ENCODE assay signal across 11 mouse cellular contexts in the genomic region with DNA sequence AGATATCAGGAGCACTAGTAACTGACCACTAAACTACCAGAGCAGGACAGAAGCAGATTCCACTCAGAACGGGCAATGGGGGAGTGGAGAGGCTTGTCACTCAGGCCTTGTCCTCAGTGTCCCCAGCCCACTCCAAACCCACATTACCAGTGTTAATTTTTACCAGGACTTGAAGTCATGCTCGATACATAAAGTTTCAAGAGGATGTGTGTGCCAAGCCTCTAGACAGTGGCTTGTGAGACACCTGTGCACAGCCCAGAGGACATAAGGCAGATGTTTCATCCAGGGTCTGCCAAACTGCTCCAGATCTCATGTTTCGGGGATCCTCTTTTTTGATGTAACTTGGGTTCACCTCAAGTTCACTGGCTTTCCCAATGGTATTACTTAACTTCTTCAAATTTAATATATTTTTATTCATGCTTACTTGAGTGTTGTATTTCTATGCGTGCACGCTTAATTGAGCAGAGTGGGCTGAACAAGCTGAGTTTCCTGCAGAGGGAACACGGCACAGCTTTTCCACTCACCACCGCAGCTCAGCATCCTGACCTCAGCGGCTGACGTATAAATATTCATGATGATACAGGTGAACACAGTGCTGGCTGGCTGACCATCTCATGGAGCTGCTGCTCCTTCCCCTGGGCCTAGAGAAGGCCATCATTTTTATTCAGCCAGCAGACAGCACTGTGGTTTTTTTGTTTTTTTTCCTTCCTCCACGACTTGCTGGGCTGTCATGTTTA.
DNase-seq lines count a peak whose midpoint lies in the region; ATAC-seq lines count a peak whose summit lies in the region.
"Had no signal": no experiment of that assay in that cellular context is flagged by ENCODE, and none has a peak within 500 bp of the region (broad histone marks: within the 10 kb centered on the region; RNA-seq: fewer than 3 reads in every experiment).

No protein-coding gene starts in this region.

- no peak for ATAC-seq in heart, embryonic 11.5 days (replicated peaks; ENCODE audit: insufficient number of reproducible peaks, low FRiP score, low TSS enrichment)
- no peak for ATAC-seq in heart, embryonic 16.5 days (replicated peaks; ENCODE audit: extremely low read depth, insufficient read depth, low FRiP score)
- no peak for ATAC-seq in megakaryocyte progenitor cell, adult 5-6 weeks (replicated peaks; ENCODE audit: poor library complexity)

- no peaks in the 10 kb centered on the region for H3K36me3 ChIP-seq in heart, embryonic 11.5 days (ENCODE audit: control insufficient read depth, insufficient read depth, low read length)
- H3K36me3 ChIP-seq in heart, embryonic 16.5 days (ENCODE audit: control insufficient read depth, insufficient read depth) = no peaks in the 10 kb centered on the region
- peaks cover 8% of the 10 kb centered on the region for H3K36me3 ChIP-seq in midbrain, embryonic 10.5 days

- no peak for DNase-seq in heart, adult 8-10 months (ENCODE audit: low spot score)
- DNase-seq in brain, adult 2 months (ENCODE audit: low read depth, low spot score) = peak; percentile 34
- no peak for DNase-seq in midbrain, embryonic 10.5 days (ENCODE audit: low spot score)
- no peak for DNase-seq in spleen, adult 12 weeks (ENCODE audit: low spot score)
- DNase-seq in layer of hippocampus, postnatal 36 days = no peak
- DNase-seq: kidney, postnatal 10 days; lung, postnatal 14 days; thymus, adult 2 months had no signal

- H3K4me3 ChIP-seq in heart, embryonic 11.5 days (ENCODE audit: low read depth, low read length) = no peak overlapping the region
- no peak overlapping the region for H3K4me3 ChIP-seq in heart, embryonic 16.5 days (ENCODE audit: low read length)
- peak overlapping the region; percentile 21; the same call in 1 of the 2 replicates for H3K4me3 ChIP-seq in midbrain, embryonic 10.5 days

- no peaks in the 10 kb centered on the region; the same call in 1 of the 2 replicates for H3K9me3 ChIP-seq in heart, embryonic 11.5 days (replicated peaks; ENCODE audit: control insufficient read depth, low read length)
- H3K9me3 ChIP-seq in heart, embryonic 16.5 days (replicated peaks; ENCODE audit: control insufficient read depth, low read length) = no peaks in the 10 kb centered on the region
- H3K9me3 ChIP-seq in midbrain, embryonic 10.5 days (replicated peaks) = no peaks in the 10 kb centered on the region

- H3K27ac ChIP-seq in heart, embryonic 11.5 days (ENCODE audit: low read depth, low read length) = peak overlapping the region; percentile 85
- peak overlapping the region; percentile 95 for H3K27ac ChIP-seq in heart, embryonic 16.5 days (ENCODE audit: low read length)
- H3K27ac ChIP-seq in midbrain, embryonic 10.5 days (replicated peaks) = peak overlapping the region; percentile 79

- peaks cover 31% of the 10 kb centered on the region for H3K4me1 ChIP-seq in heart, embryonic 11.5 days (ENCODE audit: control insufficient read depth, insufficient read depth, low read length)
- peaks cover 26% of the 10 kb centered on the region for H3K4me1 ChIP-seq in heart, embryonic 16.5 days (ENCODE audit: control insufficient read depth, insufficient read depth, low read length)
- H3K4me1 ChIP-seq in midbrain, embryonic 10.5 days = peaks cover 42% of the 10 kb centered on the region

- 47% methylated on average over 10 of the region's 10 CpGs for WGBS in heart, embryonic 11.5 days (ENCODE audit: insufficient replicate concordance)
- 34% methylated on average over 10 of the region's 10 CpGs for WGBS in heart, embryonic 16.5 days
- WGBS in midbrain, embryonic 10.5 days = 32% methylated on average over 10 of the region's 10 CpGs

- H3K9ac ChIP-seq in heart, embryonic 11.5 days (ENCODE audit: low read depth, low read length) = no peak overlapping the region; the same call in 1 of the 2 replicates
- 0 out of 2 replicates have a peak overlapping the region, but pooled peaks have one; percentile 10 for H3K9ac ChIP-seq in heart, embryonic 16.5 days (ENCODE audit: low read length)

- H3K27me3 ChIP-seq in heart, embryonic 11.5 days (ENCODE audit: control insufficient read depth, insufficient read depth, low read length) = no peaks in the 10 kb centered on the region
- no peaks in the 10 kb centered on the region for H3K27me3 ChIP-seq in heart, embryonic 16.5 days (ENCODE audit: control insufficient read depth, insufficient read depth, low read length)
- H3K27me3 ChIP-seq in midbrain, embryonic 10.5 days (ENCODE audit: low read depth, poor library complexity, severe bottlenecking) = no peaks in the 10 kb centered on the region; the same call in 1 of the 2 replicates

- peak overlapping the region; percentile 12 for H3K4me2 ChIP-seq in heart, embryonic 11.5 days
- peak overlapping the region; percentile 11; the same call in 1 of the 2 replicates for H3K4me2 ChIP-seq in heart, embryonic 16.5 days (ENCODE audit: low read depth, low read length)
